Mouse (Mus musculus) G1E (cell line): ENCODE results near the gene Cmah.

Experiments used
- CTCF ChIP-seq: IDR thresholded peaks from 2 replicates; pipeline ENCODE4 v1.5.1; 2012; ENCODE audit warnings: low read depth, low read length, inconsistent platforms, mixed read lengths
- GATA1 ChIP-seq: IDR thresholded peaks from 2 replicates; pipeline ENCODE4 v1.6.1; 2012; ENCODE audit warnings: borderline replicate concordance, low read length, inconsistent platforms, mixed read lengths
- GATA2 ChIP-seq: IDR thresholded peaks from 2 replicates; pipeline ENCODE4 v1.6.1; 2012; ENCODE audit warnings: low read depth, low read length, inconsistent platforms, borderline replicate concordance
- POLR2AphosphoS5 ChIP-seq: IDR thresholded peaks from 2 replicates; pipeline ENCODE4 v1.6.1; 2012; ENCODE audit warnings: low read depth, low read length, inconsistent platforms; ENCODE audit not compliant: insufficient replicate concordance
- TAL1 ChIP-seq: conservative IDR thresholded peaks from 2 replicates; pipeline ENCODE4 v1.6.1; 2012; ENCODE audit warnings: low read depth, low read length, inconsistent platforms, mixed read lengths

DNA sequence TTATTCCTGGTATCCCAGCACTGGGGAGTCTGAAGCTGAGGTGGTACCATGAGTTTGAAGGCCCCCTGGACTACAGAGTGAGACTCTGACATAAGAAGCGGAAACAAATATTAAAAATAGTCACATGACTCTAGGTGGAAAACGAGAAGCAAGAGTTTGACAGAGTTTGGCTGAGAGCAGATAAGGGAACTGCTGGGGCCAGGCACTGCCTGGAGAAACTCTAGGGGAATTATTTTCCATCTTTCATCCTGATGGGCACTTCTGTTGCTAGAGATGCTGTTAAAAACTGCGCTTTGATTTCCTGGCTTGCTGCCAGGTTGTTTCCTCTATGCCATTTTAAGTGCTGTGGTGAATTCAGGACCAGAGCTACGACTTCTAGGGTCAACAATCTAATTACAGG is 65.9 kb downstream of the Cmah start:
- TF ChIP-seq CTCF (no peak), GATA1 (no peak), TAL1 (no peak), POLR2AphosphoS5 (no peak), GATA2 (no peak)
